ENCODE assay signal across 24 mouse cellular contexts in genomic region chr1:87245430-87245829, GRCm38 (mm10). TPM values are rescaled to one million over a fixed set of nuclear protein-coding genes. Genes with fewer than 3 reads are reported as not detected.
A peak's percentile ranks its signal among the peaks of the same experiment; 100 is the strongest.
DNase-seq lines count a peak whose midpoint lies in the region; ATAC-seq and TF ChIP-seq lines count a peak whose summit lies in the region.
"Had no signal": no experiment of that assay in that cellular context is flagged by ENCODE, and none has a peak within 500 bp of the region (broad histone marks: within the 10 kb centered on the region; RNA-seq: fewer than 3 reads in every experiment).

No protein-coding gene starts in this region.

- no peak overlapping the region for H3K4me3 ChIP-seq in liver, postnatal 0 days (ENCODE audit: low read depth, low read length)
- no peak overlapping the region for H3K4me3 ChIP-seq in liver, embryonic 11.5 days (ENCODE audit: low read depth, low read length)
- H3K4me3 ChIP-seq in liver, embryonic 13.5 days (replicated peaks): no peak overlapping the region
- H3K4me3 ChIP-seq in liver, embryonic 16.5 days (ENCODE audit: low read depth, low read length): no peak overlapping the region
- no peak overlapping the region for H3K4me3 ChIP-seq in gastrocnemius, adult 2 months
- H3K4me3 ChIP-seq: embryonic facial prominence, embryonic 12.5 days; forebrain, embryonic 13.5 days; forebrain, embryonic 15.5 days had no signal

- intact Hi-C loops in gastrocnemius, adult 2 months (cut with DNase I): loop anchor here (10.0 kb wide), 1 partner anchor 109 kb away; no protein-coding TSS in a partner anchor

- peaks cover 6% of the 10 kb centered on the region for H3K4me1 ChIP-seq in liver, postnatal 0 days (ENCODE audit: insufficient read depth)
- H3K4me1 ChIP-seq in liver, embryonic 11.5 days (replicated peaks; ENCODE audit: control insufficient read depth, insufficient read depth, low read length): 0 out of 2 replicates have a peak, but pooled peaks cover 4% of the 10 kb centered on the region
- peaks cover 14% of the 10 kb centered on the region for H3K4me1 ChIP-seq in liver, embryonic 13.5 days (replicated peaks)
- H3K4me1 ChIP-seq in liver, embryonic 16.5 days (ENCODE audit: control insufficient read depth, low read depth, low read length): peaks cover 4% of the 10 kb centered on the region
- H3K4me1 ChIP-seq: embryonic facial prominence, embryonic 12.5 days; forebrain, embryonic 13.5 days; forebrain, embryonic 15.5 days had no signal

- no peaks in the 10 kb centered on the region for H3K36me3 ChIP-seq in liver, postnatal 0 days (replicated peaks; ENCODE audit: insufficient read depth, low read length)
- no peaks in the 10 kb centered on the region for H3K36me3 ChIP-seq in liver, embryonic 11.5 days (ENCODE audit: control insufficient read depth, insufficient read depth, low read length)
- H3K36me3 ChIP-seq in liver, embryonic 13.5 days: no peaks in the 10 kb centered on the region
- no peaks in the 10 kb centered on the region for H3K36me3 ChIP-seq in liver, embryonic 16.5 days (ENCODE audit: control insufficient read depth, insufficient read depth)
- H3K36me3 ChIP-seq: forebrain, embryonic 15.5 days had no signal

- no peak for TF ChIP-seq EP300 in liver, postnatal 0 days (IDR thresholded peaks at IDR 0.05; ENCODE audit: low read depth)

- peak; percentile 20 for DNase-seq in liver
- no peak for DNase-seq in liver, postnatal 0 days
- no peak for DNase-seq in liver, embryonic 11.5 days (ENCODE audit: low spot score)
- DNase-seq in liver, embryonic 13.5 days: no peak
- DNase-seq in neural tube, embryonic 10.5 days (ENCODE audit: extremely low spot score, low spot score): no peak
- no peak for DNase-seq in gastrocnemius, adult 2 months
- DNase-seq in kidney, adult 11 months: no peak

- no peak for ATAC-seq in liver, postnatal 0 days
- ATAC-seq in liver, embryonic 11.5 days (replicated peaks; ENCODE audit: low FRiP score): peak; percentile 78
- ATAC-seq in liver, embryonic 13.5 days (ENCODE audit: low read depth): peak; percentile 62
- peak; percentile 43; the same call in 1 of the 2 replicates for ATAC-seq in liver, embryonic 16.5 days (ENCODE audit: low read depth)

- H3K4me2 ChIP-seq in liver, postnatal 0 days (ENCODE audit: low read depth, low read length): no peak overlapping the region
- no peak overlapping the region for H3K4me2 ChIP-seq in liver, embryonic 11.5 days
- H3K4me2 ChIP-seq in liver, embryonic 13.5 days: no peak overlapping the region
- H3K4me2 ChIP-seq in liver, embryonic 16.5 days (ENCODE audit: low read depth, low read length): no peak overlapping the region

- H3K27ac ChIP-seq in liver, postnatal 0 days (ENCODE audit: low read depth): no peak overlapping the region
- H3K27ac ChIP-seq in liver, embryonic 11.5 days (ENCODE audit: low read depth, low read length): no peak overlapping the region
- no peak overlapping the region for H3K27ac ChIP-seq in liver, embryonic 13.5 days
- H3K27ac ChIP-seq in liver, embryonic 16.5 days (ENCODE audit: low read length): no peak overlapping the region
- no peak overlapping the region for H3K27ac ChIP-seq in gastrocnemius, adult 2 months
- H3K27ac ChIP-seq: embryonic facial prominence, embryonic 10.5 days; embryonic facial prominence, embryonic 12.5 days; forebrain, embryonic 13.5 days; forebrain, embryonic 15.5 days had no signal

- H3K27me3 ChIP-seq in liver, postnatal 0 days (ENCODE audit: insufficient read depth, low read length): no peaks in the 10 kb centered on the region
- no peaks in the 10 kb centered on the region for H3K27me3 ChIP-seq in liver, embryonic 11.5 days (replicated peaks; ENCODE audit: control insufficient read depth, insufficient read depth, low read length)
- H3K27me3 ChIP-seq in liver, embryonic 13.5 days: no peaks in the 10 kb centered on the region
- no peaks in the 10 kb centered on the region for H3K27me3 ChIP-seq in liver, embryonic 16.5 days (ENCODE audit: control insufficient read depth, insufficient read depth, low read depth, low read length)
- H3K27me3 ChIP-seq: CH12.LX; embryonic facial prominence, embryonic 12.5 days; forebrain, embryonic 13.5 days; forebrain, embryonic 15.5 days; Patski had no signal

- no peaks in the 10 kb centered on the region for H3K9me3 ChIP-seq in liver, postnatal 0 days (ENCODE audit: low read length)
- H3K9me3 ChIP-seq in liver, embryonic 11.5 days (ENCODE audit: control insufficient read depth, low read length): no peaks in the 10 kb centered on the region
- H3K9me3 ChIP-seq in liver, embryonic 13.5 days (replicated peaks): no peaks in the 10 kb centered on the region
- no peaks in the 10 kb centered on the region for H3K9me3 ChIP-seq in liver, embryonic 16.5 days (replicated peaks; ENCODE audit: control insufficient read depth, low read length)
- H3K9me3 ChIP-seq: embryonic facial prominence, embryonic 10.5 days; embryonic facial prominence, embryonic 12.5 days; forebrain, embryonic 13.5 days; forebrain, embryonic 15.5 days had no signal

- no peak for TF ChIP-seq CTCF in liver, postnatal 0 days (IDR thresholded peaks at IDR 0.05; ENCODE audit: low read depth)
- no peak for TF ChIP-seq CTCF in gastrocnemius, adult 2 months (IDR thresholded peaks at IDR 0.05)

- 16% methylated on average over 1 of the region's 1 CpGs for WGBS in liver, postnatal 0 days (ENCODE audit: insufficient replicate concordance)
- WGBS in liver, embryonic 11.5 days: 43% methylated on average over 1 of the region's 1 CpGs
- WGBS in liver, embryonic 13.5 days (ENCODE audit: insufficient replicate concordance): 10% methylated on average over 1 of the region's 1 CpGs
- WGBS in liver, embryonic 16.5 days (ENCODE audit: insufficient replicate concordance): 4% methylated on average over 1 of the region's 1 CpGs

- no peak overlapping the region for H3K9ac ChIP-seq in liver, postnatal 0 days (replicated peaks)
- H3K9ac ChIP-seq in liver, embryonic 11.5 days (ENCODE audit: low read depth, low read length): no peak overlapping the region
- no peak overlapping the region for H3K9ac ChIP-seq in liver, embryonic 13.5 days
- no peak overlapping the region for H3K9ac ChIP-seq in liver, embryonic 16.5 days (ENCODE audit: low read depth, low read length)
- H3K9ac ChIP-seq: embryonic facial prominence, embryonic 12.5 days; forebrain, embryonic 13.5 days; forebrain, embryonic 15.5 days; forebrain, postnatal 0 days had no signal

RNA-seq across cellular contexts. Expression of gene Efhd1, which starts 18.7 kb away (rescaled TPM):
- 0.24 and 0.26 TPM in 2 replicates for polyA plus RNA-seq in liver, postnatal 0 days (2015; fragmentation: Nextera tagmentation; extraction: Ambion mirVana)
- polyA plus RNA-seq in liver, embryonic 11.5 days (2014; fragmentation: Nextera tagmentation; extraction: Ambion mirVana): not detected in 2 replicates
- 0.07 TPM in 1 of 2 replicates, not detected in the other for polyA plus RNA-seq in liver, embryonic 13.5 days (2015; fragmentation: Nextera tagmentation; extraction: Ambion mirVana)
- polyA plus RNA-seq in liver, embryonic 16.5 days (2015; fragmentation: Nextera tagmentation; extraction: Ambion mirVana): 0.09 and 0.19 TPM in 2 replicates
- 1 to 10 TPM; 3.7 to 7.4 TPM for total RNA-seq in gastrocnemius, adult 2 months (2021)
- polyA plus RNA-seq: activated CD4-positive, CD25-positive, alpha-beta regulatory T cell, adult 4 months had no signal

RNA-seq across cellular contexts. Expression of gene Eif4e2, which starts 31.7 kb away (rescaled TPM):
- polyA plus RNA-seq in liver, postnatal 0 days (2015; fragmentation: Nextera tagmentation; extraction: Ambion mirVana): 84.7 and 91.7 TPM in 2 replicates
- 151 and 152 TPM in 2 replicates for polyA plus RNA-seq in liver, embryonic 11.5 days (2014; fragmentation: Nextera tagmentation; extraction: Ambion mirVana)
- 101 and 109 TPM in 2 replicates for polyA plus RNA-seq in liver, embryonic 13.5 days (2015; fragmentation: Nextera tagmentation; extraction: Ambion mirVana)
- 64.2 and 68.8 TPM in 2 replicates for polyA plus RNA-seq in liver, embryonic 16.5 days (2015; fragmentation: Nextera tagmentation; extraction: Ambion mirVana)
- 10 to 100 TPM; 53.0 to 57.0 TPM for total RNA-seq in gastrocnemius, adult 2 months (2021)

RNA-seq across cellular contexts. Expression of gene Chrng, which starts 41.0 kb away (rescaled TPM):
- 0.19 TPM in 1 of 2 replicates, not detected in the other for polyA plus RNA-seq in liver, postnatal 0 days (2015; fragmentation: Nextera tagmentation; extraction: Ambion mirVana)
- 0.55 and 0.62 TPM in 2 replicates for polyA plus RNA-seq in liver, embryonic 11.5 days (2014; fragmentation: Nextera tagmentation; extraction: Ambion mirVana)
- 0.34 and 0.70 TPM in 2 replicates for polyA plus RNA-seq in liver, embryonic 13.5 days (2015; fragmentation: Nextera tagmentation; extraction: Ambion mirVana)
- 0.18 and 0.99 TPM in 2 replicates for polyA plus RNA-seq in liver, embryonic 16.5 days (2015; fragmentation: Nextera tagmentation; extraction: Ambion mirVana)
- not detected for total RNA-seq in gastrocnemius, adult 2 months (2021)
- total RNA-seq: adrenal gland, adult 18-20 months; adrenal gland, adult 8-10 months; adrenal gland, postnatal 14 days; adrenal gland, postnatal 36 days; forebrain, postnatal 0 days had no signal
- polyA plus RNA-seq: activated CD4-positive, CD25-positive, alpha-beta regulatory T cell, adult 4 months; cerebellum, adult 2 months; cortical plate, adult 2 months; forebrain, embryonic 11.5 days; forebrain, embryonic 13.5 days; forebrain, embryonic 15.5 days; forebrain, postnatal 0 days; Patski had no signal

RNA-seq across cellular contexts. Expression of gene Chrnd, which starts 55.0 kb away (rescaled TPM):
- polyA plus RNA-seq in liver, postnatal 0 days (2015; fragmentation: Nextera tagmentation; extraction: Ambion mirVana): 0.04 TPM in 1 of 2 replicates, not detected in the other
- 0.08 TPM in 1 of 2 replicates, not detected in the other for polyA plus RNA-seq in liver, embryonic 11.5 days (2014; fragmentation: Nextera tagmentation; extraction: Ambion mirVana)
- polyA plus RNA-seq in liver, embryonic 13.5 days (2015; fragmentation: Nextera tagmentation; extraction: Ambion mirVana): 0.13 TPM in 1 of 2 replicates, not detected in the other
- 0.07 and 0.39 TPM in 2 replicates for polyA plus RNA-seq in liver, embryonic 16.5 days (2015; fragmentation: Nextera tagmentation; extraction: Ambion mirVana)
- total RNA-seq in gastrocnemius, adult 2 months (2021): 1 to 10 TPM; 1.8 to 2.3 TPM
- total RNA-seq: adrenal gland, adult 18-20 months; adrenal gland, adult 8-10 months; adrenal gland, postnatal 14 days; adrenal gland, postnatal 36 days; CH12.LX; forebrain, postnatal 0 days had no signal
- polyA plus RNA-seq: activated CD4-positive, CD25-positive, alpha-beta regulatory T cell, adult 4 months; CD4-positive, CD25-positive, alpha-beta regulatory T cell, adult 4 months; cerebellum, adult 2 months; cortical plate, adult 2 months; forebrain, embryonic 13.5 days; forebrain, embryonic 15.5 days; forebrain, postnatal 0 days; Patski had no signal
